Mouse (Mus musculus) effector memory CD4-positive, alpha-beta T cell, adult 7 months (primary cell): ENCODE measurements around the gene Gemin2. TPM values are rescaled to one million over a fixed set of nuclear protein-coding genes. Genes with fewer than 3 reads are reported as not detected.

Experiments
- polyA plus RNA-seq: library from polyadenylated mRNA; unstranded; fragments of 100-300 nt; shearing (Covaris generic); gene quantifications from one replicate; pipeline ENCODE4 v1.2.1, GENCODE M21; 2017

Gene Gemin2
- 21.1 TPM for polyA plus RNA-seq

GRCm38 (mm10) chr12:59013234-59013633, at the start of gene Gemin2:
Gemin2 (plus strand) TSS chr12:59013393.

DNA sequence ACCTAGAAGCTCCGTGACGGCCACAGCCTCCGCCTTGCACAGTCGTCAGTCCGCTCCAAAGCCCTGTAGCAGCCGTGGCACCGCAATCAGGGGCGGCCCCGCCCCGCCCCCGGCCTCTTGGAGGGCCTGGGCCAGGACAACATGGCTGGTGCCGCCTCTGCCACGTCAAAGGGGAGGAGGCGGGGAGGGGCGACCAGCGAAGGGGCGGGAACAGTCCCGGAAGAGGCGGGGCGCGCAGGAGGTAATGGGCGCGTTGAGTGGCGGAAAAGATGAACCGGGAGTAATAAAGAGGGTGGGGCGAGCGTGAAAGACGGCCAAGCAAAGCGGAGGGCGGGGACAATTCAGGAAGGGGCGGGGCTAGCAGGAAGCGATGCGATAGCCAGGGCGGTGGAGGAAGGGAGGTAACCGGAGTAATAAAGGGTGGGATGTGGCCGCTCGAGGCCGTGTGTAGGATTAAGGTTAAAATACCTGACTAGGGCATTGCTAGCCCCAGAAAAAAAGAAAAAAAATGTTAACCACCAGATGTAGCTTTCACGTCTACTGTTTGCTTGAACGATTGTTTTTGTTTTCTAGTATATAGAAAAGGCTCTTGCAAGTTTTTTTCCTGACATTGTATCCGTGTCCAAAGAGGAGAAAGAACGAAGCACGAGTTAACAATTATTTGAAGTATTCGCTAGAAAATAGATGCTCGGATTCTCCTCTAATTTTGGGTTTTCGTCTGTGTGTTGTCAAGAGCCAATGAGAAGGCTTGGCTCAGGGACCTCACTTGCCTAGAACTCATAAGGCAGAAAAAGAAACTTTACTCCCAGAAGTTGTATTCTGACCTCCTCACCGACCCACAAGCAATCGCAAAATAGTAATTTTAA, 1.1 kb upstream of the Gemin2 start, which contains the start of gene Sec23a:
Sec23a (minus strand) TSS at position 174 of the 866 bp plus-strand sequence.

DNA sequence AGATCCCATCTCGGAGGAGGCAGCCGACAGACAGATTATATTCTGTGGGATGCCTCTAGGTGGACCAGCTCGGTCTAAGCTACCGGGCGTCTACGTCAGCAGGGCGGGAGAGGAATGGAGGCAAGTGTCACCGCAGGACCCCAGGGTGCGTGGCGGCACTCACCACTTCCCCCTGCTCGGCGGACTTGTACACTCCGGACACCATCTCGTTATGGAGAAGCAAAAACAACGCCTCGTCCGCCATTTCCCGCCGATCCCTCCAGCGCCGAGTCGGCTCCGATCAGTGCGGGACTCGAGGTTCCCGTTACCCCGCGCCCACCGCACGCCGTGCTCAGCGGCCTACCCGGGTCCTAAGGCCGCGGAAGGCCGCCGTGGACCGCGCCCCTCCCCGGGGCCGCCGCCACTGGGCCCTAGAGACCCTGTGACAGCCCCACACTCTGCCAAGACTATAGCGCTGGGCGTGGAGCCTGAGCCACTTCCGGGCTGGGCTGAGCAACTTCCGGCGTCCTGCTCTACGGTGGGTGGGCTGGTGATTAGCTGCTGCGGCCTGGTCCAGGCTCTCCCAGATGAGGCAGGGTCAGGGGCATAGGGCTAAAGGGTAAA, 47.9 kb downstream of the Gemin2 start, which contains the start of gene Trappc6b:
Trappc6b (minus strand) TSS at position 480 of the 603 bp plus-strand sequence.

GRCm38 (mm10) chr12:59066448-59067077, 53.4 kb downstream of the Gemin2 start, which contains the start of gene Pnn:
Pnn (plus strand) TSS chr12:59066884.

Other genes with a start within 250 kb of the Gemin2 start
- gene Sec23a, start 1.4 kb upstream of the Gemin2 start, polyA plus RNA-seq = 25.8 TPM
- gene Trappc6b, start 48.1 kb downstream of the Gemin2 start, polyA plus RNA-seq = 105 TPM
- 94.1 TPM for gene Pnn, start 53.5 kb downstream of the Gemin2 start, polyA plus RNA-seq
- 140 TPM for gene Mia2, start 82.4 kb downstream of the Gemin2 start, polyA plus RNA-seq
- 101 TPM for gene Fbxo33, start 206.3 kb downstream of the Gemin2 start, polyA plus RNA-seq